Mouse (Mus musculus): ENCODE measurements at regions not wholly inside any gene's neighbourhood (a gene's known extent, or its start where the extent isn't known, plus 50 kb on each side); places are given as distances from the start of the nearest gene placed in this dataset.

DNA sequence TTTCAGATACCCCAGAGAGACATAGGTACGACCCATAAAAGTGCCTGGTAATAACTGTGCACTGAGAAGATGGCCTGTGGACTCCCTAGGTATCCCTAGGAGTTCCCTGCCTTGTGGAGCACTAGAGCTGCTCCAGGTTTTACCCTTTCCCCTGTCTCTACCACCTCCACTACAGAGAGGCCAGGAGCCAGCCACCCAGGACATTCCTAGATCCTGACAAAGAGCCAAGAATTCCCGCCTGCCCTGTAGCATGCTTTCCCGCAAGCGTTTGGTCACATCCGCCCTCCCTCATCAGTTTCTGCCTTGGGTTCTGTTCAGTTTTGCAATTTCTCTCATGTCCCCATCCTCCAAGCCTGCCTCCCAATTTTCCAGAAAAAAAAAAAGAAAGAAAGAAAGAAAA, 145.5 kb downstream of the Dll1 start:
- no peak for TF ChIP-seq TBP (conservative IDR thresholded peaks at IDR 0.05; ENCODE audit: low read depth, low read length)
- TF ChIP-seq IRF4 (IDR thresholded peaks at IDR 0.05; ENCODE audit: low read depth, low read length), result no peak
- no peak for TF ChIP-seq POLR2AphosphoS2 (IDR thresholded peaks at IDR 0.05; ENCODE audit: low read depth, low read length)
- no peak for TF ChIP-seq ZKSCAN1 (IDR thresholded peaks at IDR 0.05; ENCODE audit: borderline replicate concordance, low read depth, low read length)
- no peak for TF ChIP-seq CHD1 (IDR thresholded peaks at IDR 0.05; ENCODE audit: low read depth, low read length)
- TF ChIP-seq NELFE (IDR thresholded peaks at IDR 0.05; ENCODE audit: low read depth, low read length), result no peak
- no peak for TF ChIP-seq EP300 (IDR thresholded peaks at IDR 0.05; ENCODE audit: low read length)
- TF ChIP-seq PAX5 (IDR thresholded peaks at IDR 0.05; ENCODE audit: low read length), result no peak
- TF ChIP-seq RCOR1 (conservative IDR thresholded peaks at IDR 0.05; ENCODE audit: low read depth, low read length), result no peak
- no peak for TF ChIP-seq JUND (conservative IDR thresholded peaks at IDR 0.05; ENCODE audit: low read depth, low read length)
- TF ChIP-seq BHLHE40 (IDR thresholded peaks at IDR 0.05; ENCODE audit: low read depth, low read length), result no peak
- no peak for TF ChIP-seq ELF1 (IDR thresholded peaks at IDR 0.05; ENCODE audit: low read depth, low read length)
- no peak for TF ChIP-seq ETS1 (conservative IDR thresholded peaks at IDR 0.05; ENCODE audit: low read depth, low read length)
- TF ChIP-seq TCF12 (IDR thresholded peaks at IDR 0.05; ENCODE audit: low read depth, low read length), result no peak
- TF ChIP-seq MAFK (IDR thresholded peaks at IDR 0.05; ENCODE audit: insufficient replicate concordance, low read length), result no peak
- no peak for TF ChIP-seq SMC3 (IDR thresholded peaks at IDR 0.05; ENCODE audit: low read depth, low read length)
- TF ChIP-seq RAD21 (IDR thresholded peaks at IDR 0.05; ENCODE audit: low read depth, low read length), result no peak
- DNase-seq (ENCODE audit: extremely low read depth), result no peak
- Histone ChIP-seq H3K4me1 (ENCODE audit: control insufficient read depth in 1 of 2, insufficient read depth in 2 of 2) (peaks cover 0 to 19% of the 10 kb centered on the region in 2 experiments; a peak in 2 of 4 replicates), H3K4me3 (replicated peaks in 1 of 3; ENCODE audit: low read depth in 2 of 3, low read length in 2 of 3, poor library complexity in 1 of 3) (no peak overlapping the region), H3K27me3 (replicated peaks) (no peaks in the 10 kb centered on the region), H3K79me2 (replicated peaks; ENCODE audit: control insufficient read depth, extremely low read depth, insufficient read depth, poor library complexity, severe bottlenecking) (no peaks in the 10 kb centered on the region), H3K4me2 (ENCODE audit: insufficient read depth, low read depth, poor library complexity, severe bottlenecking) (no peak overlapping the region), H3K27ac (ENCODE audit: insufficient read depth, low read depth) (no peak overlapping the region), H3K9ac (ENCODE audit: insufficient read depth, low read depth) (no peak overlapping the region), H3K36me3 (replicated peaks in 1 of 2; ENCODE audit: control insufficient read depth in 1 of 2, insufficient read depth in 1 of 2, low read length in 1 of 2) (no peaks in the 10 kb centered on the region), H3K9me3 (replicated peaks; ENCODE audit: low read length) (no peaks in the 10 kb centered on the region)
- in situ Hi-C loops (cut with MboI; ENCODE audit: low pct_ligation_motif_present, low pct_unique_long_range_greater_than_20kb, low sequenced_read_pairs) (no loop called here), dilution Hi-C loops (cut with MboI; ENCODE audit: extremely low pct_ligation_motif_present, extremely low pct_unique_long_range_greater_than_20kb, low sequenced_read_pairs) (no loop called here)

DNA sequence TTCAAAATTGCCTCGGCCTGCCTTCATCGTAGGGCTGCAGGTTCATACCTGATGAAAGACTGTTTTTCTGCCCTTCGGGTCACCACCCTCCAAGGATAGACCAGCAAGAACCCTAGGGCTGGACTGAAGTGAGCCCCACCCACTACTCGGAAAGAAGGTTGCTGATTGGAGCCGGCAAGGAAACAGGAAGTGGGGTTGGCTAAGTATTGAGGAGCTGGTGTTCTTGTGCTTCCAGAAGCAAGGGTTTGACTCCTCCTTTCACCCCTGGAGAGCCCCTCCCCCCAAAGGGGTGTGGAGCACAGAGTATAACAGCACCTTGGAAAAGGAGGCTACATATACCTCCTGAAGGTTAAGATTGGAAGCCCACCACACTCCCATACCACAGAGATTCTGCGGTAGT, 147.5 kb downstream of the Dll1 start:
- TF ChIP-seq MYC (IDR thresholded peaks at IDR 0.05; ENCODE audit: low read depth, low read length) (no peak), ELF1 (IDR thresholded peaks at IDR 0.05; ENCODE audit: low read depth, low read length) (peak; percentile 75)
- no peaks in the 10 kb centered on the region for H3K79me2 ChIP-seq (replicated peaks; ENCODE audit: control insufficient read depth, extremely low read depth, insufficient read depth, poor library complexity, severe bottlenecking)
- no peak overlapping the region for H3K27ac ChIP-seq (ENCODE audit: insufficient read depth, low read depth)
- in situ Hi-C loops (cut with MboI; ENCODE audit: low pct_ligation_motif_present, low pct_unique_long_range_greater_than_20kb, low sequenced_read_pairs), result no loop called here
- no peak overlapping the region for H3K9ac ChIP-seq (ENCODE audit: insufficient read depth, low read depth)
- no peaks in the 10 kb centered on the region for H3K27me3 ChIP-seq (replicated peaks)
- no peaks in the 10 kb centered on the region for H3K36me3 ChIP-seq (replicated peaks in 1 of 2; ENCODE audit: control insufficient read depth in 1 of 2, insufficient read depth in 1 of 2, low read length in 1 of 2)
- no peaks in the 10 kb centered on the region for H3K9me3 ChIP-seq (replicated peaks; ENCODE audit: low read length)
- peaks cover 0 to 21% of the 10 kb centered on the region in 2 experiments; a peak in 2 of 4 replicates for H3K4me1 ChIP-seq (ENCODE audit: control insufficient read depth in 1 of 2, insufficient read depth in 2 of 2)
- H3K4me3 ChIP-seq (replicated peaks in 1 of 3; ENCODE audit: low read depth in 2 of 3, low read length in 2 of 3, poor library complexity in 1 of 3), result no peak overlapping the region
- dilution Hi-C loops (cut with MboI; ENCODE audit: extremely low pct_ligation_motif_present, extremely low pct_unique_long_range_greater_than_20kb, low sequenced_read_pairs), result no loop called here
- DNase-seq (ENCODE audit: extremely low read depth), result peak; percentile 19
- H3K4me2 ChIP-seq (ENCODE audit: insufficient read depth, low read depth, poor library complexity, severe bottlenecking), result no peak overlapping the region

All from CH12.LX (cell line).